Mouse (Mus musculus): Measurements from ENCODE around the gene Rps6ka3.

Rps6ka3 gene

DNA sequence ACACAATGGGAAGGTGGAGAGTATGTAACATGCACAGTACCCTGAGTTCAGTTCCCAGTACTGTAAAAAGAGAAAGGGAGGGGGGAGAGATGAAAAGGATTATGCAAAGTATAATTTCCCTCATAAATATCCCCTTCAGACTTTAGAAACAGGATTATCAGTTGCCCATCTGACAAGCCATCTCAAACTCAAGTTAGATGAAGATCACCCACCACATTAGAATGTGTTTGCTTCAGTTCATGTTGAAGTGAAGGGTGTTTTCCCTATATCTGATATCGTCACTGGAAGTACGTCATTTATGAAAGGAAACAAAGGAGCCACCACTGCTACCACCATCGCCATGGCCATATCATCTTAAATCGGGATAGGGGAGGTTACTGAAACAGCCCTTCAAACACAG, at the start of gene Rps6ka3:
Rps6ka3 (plus strand) TSS at position 301 of the 400 bp plus-strand sequence.
- CTCF ChIA-PET: no interaction called here

DNA sequence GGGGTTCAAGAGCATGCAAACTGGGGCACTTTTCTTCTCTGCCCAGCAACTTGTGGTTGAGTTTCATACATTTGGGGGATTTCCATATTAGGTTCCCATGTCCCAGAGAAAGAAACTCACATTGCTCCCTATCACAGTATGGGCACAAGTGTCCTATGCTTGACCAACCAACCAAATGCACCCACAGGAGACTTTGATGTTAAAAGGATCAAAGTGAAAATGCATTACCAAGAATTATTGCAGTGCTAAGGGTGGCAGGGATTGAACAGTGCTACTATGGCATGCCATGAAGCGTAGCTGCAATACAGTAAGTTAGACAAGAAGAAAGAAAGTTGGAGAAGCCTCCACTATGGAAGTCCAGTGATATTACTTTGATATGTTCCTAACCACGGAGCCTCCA, 40.9 kb upstream of the Rps6ka3 start:
- CTCF ChIA-PET: no interaction called here

DNA sequence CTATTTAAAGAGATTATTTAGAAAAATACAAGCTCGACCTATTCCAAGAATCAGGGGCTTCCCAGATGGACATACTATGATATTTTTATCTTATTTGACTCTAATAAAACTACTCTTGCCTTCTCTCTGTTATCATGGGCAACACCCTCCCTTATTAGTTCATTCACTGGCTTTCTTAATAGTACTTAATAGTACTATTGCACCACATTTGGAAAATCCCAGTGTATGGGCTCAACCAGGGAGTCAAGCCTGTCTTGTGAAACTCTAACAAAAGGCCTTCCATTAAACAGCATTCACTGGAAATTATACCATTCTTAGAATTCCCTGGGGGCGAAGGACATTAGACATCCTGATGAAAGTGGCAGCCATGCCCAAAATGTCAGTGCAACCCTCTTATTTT, 38.5 kb upstream of the Rps6ka3 start:
- CTCF ChIA-PET: interaction anchor here (0.6 kb wide), 1 partner anchor 117 kb away, joined by 3 read pairs; no protein-coding TSS in a partner anchor

- CTCF ChIA-PET: no interaction called here
Observed at GRCm38 (mm10) chrX:159191581-159191980, 18.5 kb upstream of the Rps6ka3 start.

DNA sequence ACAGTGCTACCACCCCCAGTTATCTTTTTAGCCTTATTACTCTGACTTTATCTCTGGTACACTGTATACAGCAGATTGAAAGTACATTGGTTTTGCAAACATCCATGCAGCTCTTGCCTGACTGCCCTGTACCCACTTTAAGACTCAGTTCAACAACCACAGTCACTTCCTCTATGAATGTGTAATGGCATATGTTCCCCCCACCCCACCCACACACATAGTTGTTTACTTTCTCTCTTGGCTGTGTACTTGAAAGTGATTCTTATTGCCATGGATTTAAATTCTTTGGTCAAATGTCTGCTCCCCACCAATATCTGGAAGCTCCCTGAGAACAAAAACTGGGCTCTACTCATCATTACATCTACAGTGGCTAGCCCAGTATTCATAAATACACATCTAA, 10.6 kb upstream of the Rps6ka3 start:
- CTCF ChIA-PET: no interaction called here

DNA sequence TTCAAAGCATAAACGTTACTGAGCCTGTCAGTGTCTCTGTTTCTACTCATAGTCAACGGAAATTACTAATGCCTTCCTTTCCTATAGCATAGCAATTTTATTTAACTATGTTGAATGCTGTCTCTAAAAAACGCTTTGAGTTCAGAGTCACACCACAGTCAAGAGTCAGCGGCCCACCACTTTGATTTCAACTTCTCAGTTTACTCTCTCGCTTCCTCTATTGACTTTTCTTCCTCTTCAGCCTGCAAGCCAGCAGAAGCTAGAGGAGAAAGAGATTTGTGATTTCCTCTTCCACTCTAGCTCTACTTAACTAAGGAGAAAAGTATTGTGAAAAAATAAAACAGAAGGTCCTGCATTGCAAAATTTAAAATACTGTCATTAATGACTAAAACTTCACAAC, 10.0 kb upstream of the Rps6ka3 start:
- CTCF ChIA-PET: no interaction called here

DNA sequence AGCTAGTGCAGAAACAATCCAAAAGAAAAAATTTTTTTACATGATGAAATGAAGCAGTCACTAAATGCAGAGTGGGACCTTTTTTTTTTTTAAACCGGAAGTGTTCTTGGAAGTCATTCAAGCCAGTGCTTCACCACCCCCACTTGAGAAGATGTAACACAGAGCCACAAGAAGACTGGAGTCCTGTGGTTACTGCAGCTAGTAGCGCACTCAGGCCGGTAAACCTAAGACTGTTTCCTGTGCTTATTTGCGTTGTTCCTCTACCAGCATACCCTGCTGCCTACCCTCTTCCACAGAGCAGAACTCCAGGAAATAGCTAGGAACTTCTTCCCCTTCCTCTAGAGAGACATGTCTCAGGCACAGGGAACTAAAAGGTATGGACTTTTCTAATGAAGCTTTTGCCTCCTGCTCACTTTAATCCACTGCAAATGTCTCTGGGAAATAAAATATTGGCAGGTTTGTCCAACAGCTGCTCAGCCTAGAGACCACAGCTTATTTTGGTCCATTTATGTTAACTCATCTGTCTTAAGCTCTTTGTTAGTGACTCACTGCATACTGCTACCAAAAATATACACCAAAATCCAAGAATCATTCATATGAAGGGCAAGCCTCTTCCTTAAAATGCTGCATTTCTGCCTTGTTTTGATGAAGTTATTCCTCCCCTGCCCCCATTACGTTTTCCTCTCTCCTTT, 931 bp downstream of the Rps6ka3 start:
- CTCF ChIA-PET: interaction anchor here (0.6 to 0.7 kb wide), 2 partner anchors 172 to 241 kb away, joined by 3 to 6 read pairs; no protein-coding TSS in a partner anchor

- CTCF ChIA-PET: no interaction called here
Observed at GRCm38 (mm10) chrX:159215253-159215652, 5.1 kb downstream of the Rps6ka3 start.

DNA sequence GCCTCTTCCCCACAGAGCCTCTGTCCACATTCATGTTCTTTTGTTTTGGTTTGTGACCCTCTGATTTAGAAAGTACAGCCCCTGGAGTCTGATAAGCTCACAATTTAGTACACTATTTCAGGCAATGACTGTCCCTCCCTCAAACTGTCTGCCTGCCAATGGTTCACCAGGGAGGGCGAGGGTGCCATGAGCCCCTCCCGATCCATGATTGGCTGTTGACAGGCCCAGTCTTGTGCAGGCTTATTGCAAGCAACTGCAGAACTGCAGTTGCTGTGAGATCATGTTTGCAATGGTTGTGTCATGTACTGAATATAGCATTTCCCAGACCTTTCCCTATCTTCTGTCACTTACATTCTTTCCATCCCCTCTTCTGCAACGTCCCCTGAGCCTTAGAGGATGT, 12.4 kb downstream of the Rps6ka3 start:
- CTCF ChIA-PET: no interaction called here

GRCm38 (mm10) chrX:159237275-159237674, 27.2 kb downstream of the Rps6ka3 start:
- CTCF ChIA-PET: no interaction called here

DNA sequence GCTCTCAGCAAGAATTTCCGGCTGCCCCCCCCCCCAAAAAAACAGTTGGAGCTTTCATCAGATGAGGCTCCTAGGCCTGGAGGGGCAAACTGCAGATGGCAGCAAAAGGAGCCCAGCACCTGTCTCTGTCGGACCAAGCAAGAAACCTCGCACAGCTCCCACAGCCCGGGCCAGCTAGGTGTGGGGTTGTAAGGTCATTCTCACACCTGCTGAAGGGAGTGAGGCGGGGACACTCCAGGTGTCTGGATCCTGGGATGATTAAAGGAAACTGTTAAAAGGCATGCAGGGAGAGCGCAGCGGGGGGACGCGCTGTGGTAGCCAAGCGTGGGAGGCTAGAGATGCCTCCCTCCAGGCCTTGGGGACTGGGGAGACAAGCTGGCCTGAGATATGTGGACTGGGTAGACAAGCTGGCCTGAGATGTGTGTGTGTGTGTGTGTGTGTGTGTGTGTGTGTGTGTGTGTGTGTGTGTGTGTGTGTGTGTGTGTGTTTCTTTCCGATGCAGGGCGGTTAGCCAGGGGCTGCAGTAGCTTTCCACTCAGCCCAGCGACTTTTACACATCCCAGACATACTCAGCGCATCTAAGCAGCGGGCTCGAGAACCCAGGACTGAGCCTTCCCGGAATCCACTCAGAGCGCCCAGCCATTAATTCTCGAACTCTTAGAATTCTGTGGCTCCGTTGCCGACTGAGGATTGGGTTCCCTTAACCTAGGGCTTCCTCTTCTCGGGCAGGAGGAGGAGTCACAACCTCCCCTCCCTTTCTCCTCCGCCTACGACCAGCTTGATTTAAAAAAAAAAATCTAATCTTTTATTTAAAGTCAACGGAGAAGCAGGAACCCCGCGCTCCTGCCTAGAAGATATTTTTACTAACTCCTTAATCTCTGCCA, 44.1 kb downstream of the Rps6ka3 start:
- CTCF ChIA-PET: interaction anchor here (0.6 kb wide), 1 partner anchor 9 kb away, joined by 5 read pairs; no protein-coding TSS in a partner anchor

GRCm38 (mm10) chrX:159255123-159255978, 45.2 kb downstream of the Rps6ka3 start:
- CTCF ChIA-PET: no interaction called here

GRCm38 (mm10) chrX:159256040-159256852, 46.1 kb downstream of the Rps6ka3 start:
- CTCF ChIA-PET: interaction anchor here (0.7 kb wide), 1 partner anchor 710 kb away, joined by 4 read pairs; no protein-coding TSS in a partner anchor

DNA sequence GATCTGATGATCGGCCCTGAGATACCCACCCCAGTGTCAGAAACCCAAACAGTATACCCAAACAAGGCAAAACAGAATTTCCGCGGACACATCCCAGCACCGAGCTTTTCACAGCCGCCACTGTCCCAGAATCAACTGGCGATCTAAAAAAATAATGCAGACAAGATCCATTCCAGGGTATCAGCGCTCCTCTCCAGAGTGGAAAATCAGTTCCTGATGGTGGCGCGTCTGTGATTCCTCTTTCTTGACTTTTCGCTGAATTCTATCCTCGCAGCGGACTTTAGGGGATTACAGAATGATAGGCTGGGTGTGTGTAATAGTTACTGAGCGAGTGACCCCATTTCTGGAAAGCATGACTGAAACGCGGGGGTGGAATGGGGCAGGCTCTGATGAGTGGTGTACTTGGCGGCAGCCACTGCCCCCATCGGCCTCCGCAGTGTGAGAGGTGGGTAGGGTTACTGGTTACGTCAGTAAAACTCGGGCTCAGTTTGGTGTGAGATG, 46.9 kb downstream of the Rps6ka3 start:
- CTCF ChIA-PET: interaction anchor here (0.7 kb wide), 1 partner anchor 709 kb away, joined by 4 read pairs; no protein-coding TSS in a partner anchor

DNA sequence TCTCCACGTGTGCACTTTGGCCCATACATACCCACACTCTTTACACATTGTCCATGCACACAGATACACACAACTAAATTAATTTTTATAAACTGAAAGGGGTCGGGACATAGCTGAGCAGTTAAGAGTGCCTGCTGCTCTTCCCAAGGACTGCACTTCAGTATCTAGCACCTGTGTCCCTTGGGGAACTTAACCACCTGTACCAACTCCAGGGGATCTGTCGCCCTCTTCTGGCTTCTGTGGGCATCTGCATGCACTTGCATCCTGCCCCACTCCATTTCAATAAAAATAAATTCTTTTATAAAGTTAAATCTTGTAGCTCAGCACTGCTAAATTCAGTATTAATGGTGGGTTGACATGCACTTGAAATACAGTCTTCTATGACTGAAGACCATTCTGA, 54.6 kb downstream of the Rps6ka3 start:
- CTCF ChIA-PET: no interaction called here

DNA sequence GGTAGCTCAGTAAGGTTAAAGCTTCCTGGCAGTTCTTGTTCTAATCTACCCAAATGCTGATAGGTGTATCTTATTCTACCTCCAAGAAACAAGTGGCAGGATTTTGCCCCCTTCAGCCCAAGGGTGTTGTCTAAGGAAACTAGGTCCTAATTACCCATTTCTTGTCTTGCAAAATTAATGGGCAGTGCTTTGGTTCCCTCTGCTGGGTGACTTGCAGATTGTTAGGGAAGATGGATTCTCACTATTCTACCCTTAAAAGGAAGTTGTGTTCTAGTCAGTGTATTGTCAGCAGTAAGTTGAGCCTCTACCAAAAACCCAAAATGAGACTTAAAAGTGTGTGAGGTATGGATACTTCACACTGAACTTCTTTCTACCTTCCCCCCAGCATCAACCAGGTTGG, 59.0 kb downstream of the Rps6ka3 start:
- CTCF ChIA-PET: no interaction called here

DNA sequence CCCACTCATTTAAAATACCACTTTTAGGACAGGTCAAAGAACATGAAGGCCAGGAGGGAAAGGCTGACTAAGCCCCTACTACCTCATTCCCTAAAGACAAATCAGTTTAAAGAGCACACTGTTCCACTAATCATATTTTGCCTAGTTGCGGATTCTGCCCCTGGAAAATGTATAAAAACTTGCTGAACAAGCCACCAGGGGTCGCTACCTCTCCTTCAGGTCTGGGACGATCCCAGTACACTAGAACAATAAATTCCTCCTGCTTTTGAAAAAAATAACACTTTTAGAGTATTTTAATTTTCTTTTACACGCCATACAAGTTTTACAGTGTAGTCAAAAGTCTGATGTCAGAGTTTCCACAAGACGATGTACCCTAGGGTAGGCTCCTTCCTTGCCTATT, 76.7 kb downstream of the Rps6ka3 start:
- CTCF ChIA-PET: no interaction called here

DNA sequence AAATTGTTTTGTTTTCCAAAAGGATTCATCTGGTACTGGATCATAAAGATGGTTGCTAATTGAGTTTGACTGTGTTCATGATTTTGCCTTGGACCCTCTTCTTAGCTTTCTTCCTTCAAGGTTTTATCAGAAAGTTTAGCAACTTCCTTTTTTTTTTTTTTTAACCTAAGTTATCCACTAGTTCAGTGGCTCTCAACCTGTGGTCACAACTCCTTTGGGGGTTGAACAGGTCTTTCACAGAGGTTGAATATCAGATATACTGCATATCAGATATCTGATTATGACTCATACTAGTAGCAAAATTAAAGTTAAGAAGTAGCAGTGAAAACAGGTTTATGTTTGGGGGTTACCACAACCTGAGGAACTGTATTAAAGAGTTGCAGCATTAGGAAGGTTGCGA, 85.8 kb downstream of the Rps6ka3 start:
- CTCF ChIA-PET: no interaction called here

DNA sequence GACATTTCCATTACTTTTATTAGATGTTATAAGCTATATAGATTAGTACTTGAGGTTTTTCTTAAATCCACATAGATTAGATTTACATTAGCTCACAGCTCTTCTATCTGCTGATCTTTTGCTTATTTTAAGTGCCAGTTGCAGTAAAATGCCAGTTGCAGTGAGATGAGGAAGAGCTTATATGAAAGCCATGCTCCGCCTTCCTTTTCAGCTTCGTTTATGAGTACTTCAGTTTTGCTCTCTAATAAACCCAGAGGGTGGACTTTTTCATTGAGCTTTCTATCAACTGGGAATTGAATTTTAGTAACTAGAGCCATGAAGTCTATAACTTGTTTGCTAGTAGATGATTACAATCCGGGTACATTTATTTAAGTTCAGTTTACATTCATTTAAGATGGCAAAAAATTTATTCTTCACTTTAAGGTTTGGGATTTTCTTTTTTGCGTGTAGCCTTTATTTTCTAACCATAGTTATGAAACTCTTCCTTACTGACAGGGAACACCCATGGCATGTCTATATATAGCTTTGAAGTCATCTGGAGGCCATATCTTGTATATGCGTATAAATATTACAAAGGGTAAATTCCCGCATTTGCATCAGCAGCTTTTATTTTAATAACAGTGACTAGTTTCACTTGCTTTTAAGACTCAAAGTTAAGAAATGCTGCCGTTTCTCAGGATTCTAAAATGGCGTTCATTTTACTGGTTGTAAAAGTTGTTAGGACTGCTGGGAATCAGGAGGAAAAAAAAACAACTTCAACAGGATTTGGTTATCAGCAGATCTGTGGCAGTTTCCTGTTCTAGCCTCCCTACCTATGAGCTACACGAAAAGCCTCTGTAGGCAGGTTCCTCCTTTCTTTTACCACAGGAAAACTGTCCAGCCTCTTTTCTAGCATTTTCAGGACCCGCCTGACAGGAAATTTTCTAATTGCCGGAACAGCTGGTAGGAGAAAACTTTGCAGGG, 92.5 kb downstream of the Rps6ka3 start:
- CTCF ChIA-PET: no interaction called here

GRCm38 (mm10) chrX:159315293-159315692, 105.2 kb downstream of the Rps6ka3 start:
- CTCF ChIA-PET: no interaction called here

Data from spleen, embryonic (tissue).